Mouse (Mus musculus): ENCODE measurements around the gene Ccdc141.

Gene Ccdc141

DNA sequence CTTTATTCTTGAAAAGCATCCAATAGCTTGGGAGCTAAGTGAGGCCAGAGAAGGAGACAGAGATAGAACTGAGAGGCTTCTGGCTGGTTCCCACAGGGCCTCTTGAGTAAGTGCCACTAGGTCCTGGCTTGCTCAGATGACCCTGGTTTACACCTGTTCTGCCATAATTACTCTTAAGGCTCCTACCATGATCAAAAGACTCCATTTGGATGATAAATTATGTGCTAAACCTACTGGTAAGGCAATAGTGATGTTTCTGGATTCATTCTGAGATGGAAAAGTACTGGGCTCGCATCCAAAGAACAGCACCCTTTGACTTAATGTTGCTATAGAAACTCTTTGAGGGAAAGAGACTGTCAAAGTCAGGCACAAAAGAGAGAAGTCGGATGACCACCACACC lies 3.9 kb upstream of the Ccdc141 start:
- no peak for DNase-seq (ENCODE audit: low spot score in 2 of 2)

DNA sequence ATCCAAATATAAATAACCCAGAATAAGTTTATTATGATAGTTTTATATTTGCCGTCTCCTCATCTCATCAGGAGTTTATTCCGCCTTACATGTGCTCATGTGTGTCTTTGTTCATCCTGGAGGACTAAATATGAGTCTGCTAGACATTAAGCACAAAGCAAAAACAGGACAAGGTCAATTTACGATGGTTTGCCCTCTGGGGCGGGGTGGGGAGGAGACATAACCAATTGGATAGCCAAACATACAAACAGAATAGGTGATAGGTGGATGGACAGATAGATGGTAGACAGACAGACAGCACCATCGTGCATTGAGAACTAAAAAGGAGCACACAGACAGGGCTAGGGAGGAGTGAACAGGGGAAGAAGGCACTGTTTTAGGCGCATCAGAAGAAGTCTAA lies 3.4 kb upstream of the Ccdc141 start:
- no peak for DNase-seq (ENCODE audit: low spot score in 2 of 2)

DNA sequence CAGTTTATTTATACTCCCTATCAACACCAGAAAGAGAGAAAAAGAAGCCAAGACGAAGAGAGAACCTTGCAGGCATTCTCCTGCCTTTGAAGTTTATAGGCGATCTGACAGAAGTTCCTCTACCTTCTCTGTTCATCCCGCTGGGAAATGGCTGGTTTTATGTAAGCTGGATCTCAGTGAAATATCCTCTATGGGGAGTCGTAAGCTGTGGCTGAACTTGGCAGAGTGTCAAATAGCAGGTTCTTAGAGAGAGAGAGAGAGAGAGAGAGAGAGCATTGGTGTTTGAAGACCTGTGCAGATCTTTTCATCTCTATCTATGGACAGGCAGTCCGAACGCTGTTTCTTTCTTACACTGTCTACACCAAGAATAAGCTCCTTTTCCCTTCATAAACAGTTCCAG lies 2.9 kb upstream of the Ccdc141 start:
- no peak for DNase-seq (ENCODE audit: low spot score in 2 of 2)

DNA sequence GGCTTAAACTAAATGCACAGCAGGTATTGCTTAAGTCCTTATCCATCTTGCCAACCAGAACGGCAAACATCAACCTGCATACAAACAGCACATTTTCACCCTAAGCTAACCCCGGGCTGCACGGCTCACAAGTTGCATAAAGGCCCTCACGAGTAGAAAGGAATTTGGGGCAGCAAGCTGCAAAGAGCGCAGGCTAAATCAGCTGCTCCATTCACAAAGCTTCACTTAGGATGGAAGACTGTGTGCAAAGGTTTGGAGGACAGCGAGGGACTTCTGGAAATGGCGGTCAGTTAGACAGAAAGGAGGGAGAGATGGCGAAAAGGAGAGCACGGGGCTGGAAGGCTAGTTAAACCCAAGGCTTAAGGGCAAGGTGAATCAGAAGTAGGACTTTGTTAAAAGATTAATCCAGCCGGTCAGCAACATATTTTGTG lies 1.8 kb upstream of the Ccdc141 start:
- no peak for DNase-seq (ENCODE audit: low spot score in 2 of 2)

DNA sequence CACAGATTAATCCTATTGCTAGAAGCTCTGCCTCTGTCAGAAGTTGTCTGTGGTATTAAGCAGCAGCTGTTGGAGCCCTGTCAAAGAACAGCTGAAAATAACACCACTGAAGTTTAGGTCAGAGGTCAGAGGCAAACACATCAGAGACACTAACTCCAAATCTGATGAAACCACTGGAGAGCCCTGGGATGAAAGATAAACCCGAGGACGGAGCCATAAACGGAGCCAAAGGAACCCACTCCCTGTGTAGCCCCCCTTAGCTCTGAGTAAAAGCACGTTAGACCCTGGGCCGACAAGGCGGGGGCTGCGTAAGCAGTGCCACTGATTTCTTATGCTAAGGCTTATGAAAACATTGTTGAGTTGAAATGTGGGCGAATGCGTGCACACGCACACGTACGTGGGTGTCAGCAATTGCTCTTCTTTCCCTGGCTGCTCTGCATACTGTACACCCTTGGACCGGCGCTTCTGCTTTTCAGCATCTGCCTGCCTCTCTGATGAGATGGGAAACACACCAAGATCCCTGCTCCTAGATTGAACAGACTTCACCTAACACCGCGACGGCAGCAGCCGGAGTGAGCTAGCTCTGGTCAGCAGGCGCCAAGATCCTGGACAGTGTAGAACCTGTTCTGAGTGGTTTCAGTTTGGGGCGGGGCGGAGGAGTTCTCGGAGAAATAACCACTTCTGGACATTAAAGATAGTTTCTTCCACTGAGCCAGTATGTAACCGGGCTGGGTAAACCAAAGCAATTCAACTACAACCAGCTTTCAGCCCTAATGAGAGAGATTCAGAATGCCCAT lies 1.2 kb upstream of the Ccdc141 start:
- DNase-seq (ENCODE audit: low spot score in 2 of 2), result no peak

GRCm38 (mm10) chr2:77169916-77170632 lies 362 bp downstream of the Ccdc141 start:
- DNase-seq (ENCODE audit: low spot score in 2 of 2), result peak; percentile 31 to 35

DNA sequence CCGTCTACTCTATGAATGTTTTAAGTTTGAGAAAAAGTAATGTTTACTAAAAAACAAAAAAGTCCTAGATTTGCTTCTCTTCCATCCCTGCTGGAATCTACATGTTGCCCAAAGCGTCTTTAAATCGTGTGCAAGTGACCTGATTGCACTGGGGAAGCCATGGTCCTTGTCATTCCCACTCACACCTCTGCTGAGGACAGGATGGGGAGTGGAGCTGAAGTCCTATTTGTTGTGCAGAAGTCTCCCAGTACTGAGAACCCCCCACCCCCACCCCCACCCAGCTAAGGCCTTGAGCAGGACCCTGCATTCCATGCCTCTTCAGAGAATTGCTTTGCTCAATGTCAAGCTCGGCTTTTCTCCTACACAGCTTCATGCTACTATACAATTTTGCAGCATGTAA lies 1.2 kb downstream of the Ccdc141 start:
- DNase-seq (ENCODE audit: low spot score in 2 of 2), result no peak

DNA sequence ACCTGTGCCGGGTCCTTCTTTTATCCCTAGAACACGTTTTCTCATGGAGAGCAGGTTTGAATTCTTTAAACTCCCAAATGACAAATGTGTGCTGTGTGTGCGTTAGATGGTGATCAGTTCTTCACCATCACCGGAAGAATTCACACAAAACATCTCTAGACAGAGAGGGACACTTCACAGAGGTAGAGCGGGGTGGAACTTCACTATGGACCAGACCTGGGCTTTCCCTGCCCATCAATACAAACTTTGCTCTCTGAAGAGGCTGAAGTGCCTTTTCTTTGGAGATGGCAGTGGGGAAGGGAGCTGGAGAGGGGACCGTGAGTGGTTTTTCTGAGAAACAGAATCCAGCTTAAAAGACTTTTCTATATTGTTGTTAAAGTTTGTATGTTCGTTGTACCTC lies 1.7 kb downstream of the Ccdc141 start:
- no peak for DNase-seq (ENCODE audit: low spot score in 2 of 2)

DNA sequence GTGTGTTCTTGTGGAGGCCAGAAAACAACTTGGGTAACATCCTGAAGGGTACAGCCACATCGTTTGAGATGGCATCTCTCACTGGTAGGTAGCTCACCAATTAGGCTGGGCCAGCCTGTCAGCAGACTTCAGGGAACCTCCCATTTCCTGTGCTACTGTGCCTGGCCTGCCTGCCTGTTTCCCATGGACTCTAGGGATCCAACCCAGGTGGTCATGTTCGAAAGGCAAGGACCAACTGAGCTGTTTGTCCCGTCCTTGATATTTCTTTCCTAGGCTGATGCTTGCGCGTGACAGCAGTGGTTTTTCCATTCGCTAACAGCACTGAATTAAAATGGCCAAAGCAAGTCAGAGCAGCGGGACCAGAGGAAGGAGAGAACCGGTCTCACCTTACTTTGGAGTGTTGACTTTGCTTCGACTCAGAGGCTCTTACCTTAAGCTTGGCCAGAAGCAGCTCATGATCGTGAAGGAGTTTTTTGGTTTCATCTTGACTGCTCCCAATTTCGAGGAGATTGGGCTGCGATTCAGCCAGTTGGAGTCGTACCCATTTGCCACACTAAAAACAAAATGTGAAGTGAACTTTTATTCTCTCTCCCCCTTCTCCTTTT lies 2.3 kb downstream of the Ccdc141 start:
- no peak for DNase-seq (ENCODE audit: low spot score in 2 of 2)

DNA sequence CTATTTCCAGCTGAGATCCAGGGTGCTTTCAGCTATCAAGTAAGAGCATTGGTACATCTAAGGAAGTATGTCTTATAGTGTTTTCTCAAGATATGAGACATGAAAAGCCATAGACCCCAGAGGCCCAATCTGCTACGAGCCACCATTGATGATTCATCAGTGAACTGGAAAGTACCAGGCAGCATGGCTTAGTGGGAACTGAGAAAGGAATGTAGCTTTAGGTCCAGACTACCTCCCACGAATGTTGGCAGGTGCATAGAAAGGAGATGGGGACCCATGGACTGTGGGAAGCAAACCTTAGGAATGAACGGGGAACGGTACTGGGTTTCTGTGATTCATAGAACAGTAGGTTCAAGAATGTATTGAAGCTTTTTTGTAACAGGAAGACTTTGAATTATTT lies 4.1 kb downstream of the Ccdc141 start:
- DNase-seq (ENCODE audit: low spot score in 2 of 2), result no peak

GRCm38 (mm10) chr2:77164662-77165061 lies 5.8 kb downstream of the Ccdc141 start:
- DNase-seq (ENCODE audit: low spot score in 2 of 2), result no peak

- DNase-seq (ENCODE audit: low spot score in 2 of 2), result no peak
These were observed 7.1 kb downstream of the Ccdc141 start for GRCm38 (mm10) chr2:77163381-77163780.

DNA sequence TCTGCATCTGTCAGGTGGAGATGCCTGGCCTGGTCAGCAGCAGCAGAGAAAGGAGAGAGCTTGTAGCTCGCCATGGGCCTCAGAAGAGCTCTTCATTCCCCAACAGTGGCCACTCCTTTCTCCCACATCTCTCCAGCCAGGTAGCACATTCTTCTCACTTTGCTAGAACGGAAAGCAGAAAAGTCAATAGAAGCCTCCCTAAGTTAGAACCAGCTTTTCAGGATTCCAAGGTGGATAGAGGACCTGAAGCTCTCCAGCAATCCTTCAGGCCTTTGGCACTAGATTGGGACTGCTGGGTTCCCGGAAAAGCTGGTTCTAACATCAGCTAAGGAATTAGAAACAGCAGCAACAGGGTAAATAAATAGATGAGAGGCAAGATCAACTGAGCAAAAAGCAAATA lies 8.3 kb downstream of the Ccdc141 start:
- DNase-seq (ENCODE audit: low spot score in 2 of 2), result no peak

- no peak for DNase-seq (ENCODE audit: low spot score in 2 of 2)
These were observed 12.9 kb downstream of the Ccdc141 start for GRCm38 (mm10) chr2:77157546-77157945.

DNA sequence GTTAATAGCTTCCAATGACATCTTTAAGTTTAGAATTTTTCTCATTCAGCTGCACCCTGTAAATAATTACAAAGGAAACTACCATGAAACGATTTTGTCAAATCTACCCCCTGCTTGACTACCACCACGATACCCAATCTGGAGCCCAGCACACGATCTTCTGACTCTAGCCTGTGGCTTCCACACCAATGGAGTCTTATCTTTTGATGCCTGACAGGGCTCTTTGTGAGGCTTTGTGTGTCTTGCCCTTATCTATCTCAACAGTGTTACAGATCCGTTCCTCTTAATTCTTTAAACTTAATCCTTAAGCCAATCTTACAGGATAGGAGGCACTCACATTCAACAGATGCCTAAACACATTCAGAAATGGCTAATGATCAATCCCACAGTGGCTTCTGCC lies 16.4 kb downstream of the Ccdc141 start:
- DNase-seq (ENCODE audit: low spot score in 2 of 2), result no peak

DNA sequence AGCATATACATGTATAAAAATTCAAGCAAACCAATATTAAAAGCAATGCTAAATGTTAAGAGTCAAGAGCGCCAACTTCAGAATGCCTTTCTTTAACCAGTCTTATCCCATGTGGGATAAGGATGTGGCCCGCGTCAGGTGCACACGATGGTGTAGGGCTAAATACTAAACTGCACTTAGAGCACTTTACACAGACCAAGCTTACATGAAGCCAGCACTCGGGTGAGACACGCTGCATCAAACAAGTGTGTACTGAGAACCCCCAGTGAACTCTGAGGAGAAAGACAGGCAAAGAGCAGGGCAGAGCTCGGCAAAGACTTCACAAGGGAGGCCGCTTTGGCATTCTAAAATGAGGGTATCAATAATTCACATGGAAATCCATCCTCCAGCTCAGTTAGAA lies 19.2 kb downstream of the Ccdc141 start:
- DNase-seq (ENCODE audit: low spot score in 2 of 2), result no peak

- no peak for DNase-seq (ENCODE audit: low spot score in 2 of 2)
These were observed 20.9 kb downstream of the Ccdc141 start for GRCm38 (mm10) chr2:77149576-77149975.

GRCm38 (mm10) chr2:77148215-77148614 lies 22.2 kb downstream of the Ccdc141 start:
- no peak for DNase-seq (ENCODE audit: low spot score in 2 of 2)

DNA sequence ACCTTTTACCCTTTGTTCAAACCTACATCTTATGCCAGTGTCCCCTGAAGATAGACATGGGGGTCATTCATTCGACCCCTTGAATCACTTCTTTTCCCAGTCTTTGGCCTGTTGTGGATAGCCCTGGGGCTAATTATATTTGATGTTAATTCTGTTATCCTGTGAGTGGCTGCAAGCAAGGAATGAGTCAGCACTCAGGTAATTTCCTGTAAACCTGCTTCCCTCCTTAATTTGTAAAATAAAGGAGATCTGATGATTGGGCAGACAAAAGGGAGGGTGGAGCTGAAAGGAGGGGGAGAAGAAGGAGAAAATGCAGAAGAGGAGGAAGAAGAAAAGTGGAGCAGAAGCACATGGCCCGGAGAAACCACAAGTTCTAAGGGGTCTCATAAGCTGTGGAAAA lies 23.5 kb downstream of the Ccdc141 start:
- no peak for DNase-seq (ENCODE audit: low spot score in 2 of 2)

- DNase-seq (ENCODE audit: low spot score in 2 of 2), result no peak
These were observed 24.1 kb downstream of the Ccdc141 start for GRCm38 (mm10) chr2:77146291-77146690.

- DNase-seq (ENCODE audit: low spot score in 2 of 2), result no peak
These were observed 26.9 kb downstream of the Ccdc141 start for GRCm38 (mm10) chr2:77143536-77143935.

DNA sequence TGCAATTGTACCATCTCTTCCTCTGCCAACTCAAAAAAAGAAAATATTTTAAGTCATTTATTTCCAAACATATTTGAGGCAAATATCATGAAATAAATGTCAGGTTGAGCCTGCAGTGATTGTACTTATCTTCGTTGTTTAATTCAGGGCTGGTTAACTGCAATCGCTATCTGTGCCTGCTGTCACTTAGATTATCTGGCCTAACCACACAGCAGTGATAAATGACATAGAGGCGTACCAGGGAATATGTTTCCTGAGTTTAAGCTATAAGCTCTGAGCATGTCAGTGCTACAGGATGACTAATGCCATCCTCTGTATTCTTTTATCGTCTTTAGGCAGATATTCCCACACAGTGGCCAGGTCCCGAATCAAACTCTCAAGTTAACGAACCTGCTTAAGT lies 31.6 kb downstream of the Ccdc141 start:
- DNase-seq (ENCODE audit: low spot score in 2 of 2), result no peak

- DNase-seq (ENCODE audit: low spot score in 2 of 2), result no peak
These were observed 35.5 kb downstream of the Ccdc141 start for GRCm38 (mm10) chr2:77134906-77135305.

Measured in spleen, postnatal 10 days (tissue).